Mouse (Mus musculus) skeletal muscle tissue, postnatal 0 days (tissue): ENCODE data around the gene Tmem189. TPM values are rescaled to one million over a fixed set of nuclear protein-coding genes. Genes with fewer than 3 reads are reported as not detected.

Experiments
- microRNA-seq, 2 experiments: library from miRNA; unstranded; fragments of <30 nt; microRNA quantifications; one replicate each; pipeline ENCODE4; 2016
- polyA plus RNA-seq: library from polyadenylated mRNA; unstranded; fragments of >200 nt; fragmentation: Nextera tagmentation; extraction: Ambion mirVana; gene quantifications from 2 replicates; pipeline ENCODE4 v1.2.1, GENCODE M21; 2015

The Tmem189 gene
- 25.0 and 31.1 TPM in 2 replicates for polyA plus RNA-seq

DNA sequence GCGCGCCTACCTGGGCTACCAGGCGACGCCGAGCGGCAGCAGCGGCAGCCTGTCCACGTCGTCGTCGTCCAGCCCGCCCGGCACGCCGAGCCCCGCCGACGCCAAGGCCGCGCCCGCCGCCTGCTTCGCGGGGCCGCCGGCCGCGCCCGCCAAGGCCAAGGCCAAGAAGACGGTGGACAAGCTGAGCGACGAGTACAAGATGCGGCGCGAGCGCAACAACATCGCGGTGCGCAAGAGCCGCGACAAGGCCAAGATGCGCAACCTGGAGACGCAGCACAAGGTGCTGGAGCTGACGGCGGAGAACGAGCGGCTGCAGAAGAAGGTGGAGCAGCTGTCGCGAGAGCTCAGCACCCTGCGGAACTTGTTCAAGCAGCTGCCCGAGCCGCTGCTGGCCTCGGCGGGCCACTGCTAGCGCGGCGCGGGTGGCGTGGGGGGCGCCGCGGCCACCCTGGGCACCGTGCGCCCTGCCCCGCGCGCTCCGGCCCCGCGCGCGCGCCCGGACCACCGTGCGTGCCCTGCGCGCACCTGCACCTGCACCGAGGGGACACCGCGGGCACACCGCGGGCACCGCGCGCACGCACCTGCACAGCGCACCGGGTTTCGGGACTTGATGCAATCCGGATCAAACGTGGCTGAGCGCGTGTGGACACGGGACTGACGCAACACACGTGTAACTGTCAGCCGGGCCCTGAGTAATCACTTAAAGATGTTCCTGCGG is at the start of gene Tmem189:
Gene Tmem189 (minus strand): TSS at position 322 of the 718 bp plus-strand sequence.

DNA sequence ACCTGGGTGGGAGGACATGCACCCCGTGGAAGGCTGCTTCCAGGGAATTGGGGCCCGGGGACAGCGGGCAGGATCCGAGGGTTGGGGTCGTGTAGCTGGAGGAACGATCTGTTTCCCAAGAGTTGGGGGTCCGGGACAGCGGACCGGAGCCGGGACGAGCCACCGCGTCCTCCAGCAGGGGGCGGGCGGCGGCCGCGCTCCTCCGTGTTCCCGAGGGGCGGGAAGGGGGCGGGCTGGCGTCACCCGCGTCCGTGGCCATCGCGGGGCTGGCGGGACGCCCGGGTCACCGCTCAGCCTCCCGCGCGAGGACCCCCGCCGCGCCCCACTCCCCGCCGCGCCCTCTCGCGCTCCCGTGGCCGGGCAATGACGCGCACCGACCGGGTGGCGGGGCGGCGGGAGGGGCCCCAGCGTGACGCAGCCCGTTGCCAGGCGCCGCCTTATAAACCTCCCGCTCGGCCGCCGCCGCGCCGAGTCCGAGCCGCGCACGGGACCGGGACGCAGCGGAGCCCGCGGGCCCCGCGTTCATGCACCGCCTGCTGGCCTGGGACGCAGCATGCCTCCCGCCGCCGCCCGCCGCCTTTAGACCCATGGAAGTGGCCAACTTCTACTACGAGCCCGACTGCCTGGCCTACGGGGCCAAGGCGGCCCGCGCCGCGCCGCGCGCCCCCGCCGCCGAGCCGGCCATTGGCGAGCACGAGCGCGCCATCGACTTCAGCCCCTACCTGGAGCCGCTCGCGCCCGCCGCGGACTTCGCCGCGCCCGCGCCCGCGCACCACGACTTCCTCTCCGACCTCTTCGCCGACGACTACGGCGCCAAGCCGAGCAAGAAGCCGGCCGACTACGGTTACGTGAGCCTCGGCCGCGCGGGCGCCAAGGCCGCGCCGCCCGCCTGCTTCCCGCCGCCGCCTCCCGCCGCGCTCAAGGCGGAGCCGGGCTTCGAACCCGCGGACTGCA is 847 bp downstream of the Tmem189 start, which contains the start of gene Cebpb:
Gene Cebpb (plus strand): TSS at position 418 of the 954 bp plus-strand sequence.

GRCm38 (mm10) chr2:167661270-167662203 is 28.1 kb downstream of the Tmem189 start, which contains the start of gene Gm20431:
Gene Gm20431 (minus strand): TSS chr2:167661496.

GRCm38 (mm10) chr2:167631591-167632448 is 57.8 kb downstream of the Tmem189 start, which contains the start of gene Ube2v1:
Gene Ube2v1 (minus strand): TSS chr2:167632095.

Small RNA genes lying within 50 kb of the gene (microRNA-seq; reads per million reads assigned to microRNA genes)
- 0 reads per million in 2 experiments for gene Gm22355

Other genes starting within 250 kb of the Tmem189 start
- 30.3 and 32.3 TPM in 2 replicates for gene Rnf114, start 197.2 kb downstream of the Tmem189 start, polyA plus RNA-seq
- 6.1 and 6.8 TPM in 2 replicates for gene Spata2, start 196.9 kb downstream of the Tmem189 start, polyA plus RNA-seq
- 11.9 and 16.6 TPM in 2 replicates for gene Snai1, start 151.6 kb downstream of the Tmem189 start, polyA plus RNA-seq
- gene Ube2v1, start 57.7 kb downstream of the Tmem189 start, polyA plus RNA-seq, result 232 and 235 TPM in 2 replicates
- 2.4 and 4.0 TPM in 2 replicates for gene Gm20431, start 28.3 kb downstream of the Tmem189 start, polyA plus RNA-seq
- gene Cebpb, start 907 bp downstream of the Tmem189 start, polyA plus RNA-seq, result 19.5 and 32.5 TPM in 2 replicates
- gene Ptpn1, start 242.2 kb upstream of the Tmem189 start, polyA plus RNA-seq, result 20.9 and 30.2 TPM in 2 replicates